Mouse (Mus musculus) lung, adult 2 months (tissue): ENCODE measurements around the gene Sumo2. TPM values are rescaled to one million over a fixed set of nuclear protein-coding genes. Genes with fewer than 3 reads are reported as not detected.
"Not testable (repeated sequence)": the region's sequence is repeated elsewhere in the genome, so short reads cannot be mapped to it uniquely, and the experiment has no call there.

ENCODE experiments used
- DNase-seq: peaks from one replicate; pipeline ENCODE4 v3.0.0; 2022
- H3K4me1 ChIP-seq: fragments of 200-500 bp; 2 replicates; pipeline ENCODE4 v1.6.1; 2011; ENCODE audit warnings: low read length; ENCODE audit not compliant: control insufficient read depth, insufficient read depth
- H3K4me3 ChIP-seq: fragments of 200-500 bp; replicated peaks from 2 replicates; pipeline ENCODE3; 2011; ENCODE audit warnings: low read depth, mild to moderate bottlenecking, control low read depth, low read length; ENCODE audit errors: extremely low read depth
- CTCF ChIP-seq: fragments of 200-500 bp; IDR thresholded peaks from 2 replicates; pipeline ENCODE4 v1.5.1; 2011; ENCODE audit warnings: mild to moderate bottlenecking, low read length, control low read depth; ENCODE audit not compliant: insufficient read depth
- POLR2A ChIP-seq: fragments of 200-500 bp; IDR thresholded peaks from 2 replicates; pipeline ENCODE4 v1.6.1; 2011; ENCODE audit warnings: low read depth, mild to moderate bottlenecking, control low read depth, low read length, borderline replicate concordance; ENCODE audit errors: extremely low read depth
- WGBS: fragments of 180-500 bp; shearing (Covaris S2); methylation state at CpG from one replicate; pipeline ENCODE4 v1.1.7; 2018; 5-methylcytosine and 5-hydroxymethylcytosine counted together
- polyA plus RNA-seq: library from polyadenylated mRNA; depleted of rRNA; stranded (reverse); fragments of >200 nt; gene quantifications from 2 replicates; pipeline ENCODE4 v1.2.3, GENCODE M21; 2012

The Sumo2 gene
- polyA plus RNA-seq, 1 experiment: 67.9 TPM

- Histone ChIP-seq H3K4me3 (no peak overlapping the region), H3K4me1 (peaks cover 7% of the 10 kb centered on the region)
- 86% methylated on average over 2 of the region's 2 CpGs for WGBS
- TF ChIP-seq POLR2A (no peak), CTCF (no peak)
- no peak for DNase-seq
Observed at GRCm38 (mm10) chr11:115511121-115511520, 25.0 kb downstream of the Sumo2 start.

GRCm38 (mm10) chr11:115510507-115510888 lies 25.6 kb downstream of the Sumo2 start:
- TF ChIP-seq POLR2A (no peak), CTCF (no peak)
- Histone ChIP-seq H3K4me3 (no peak overlapping the region), H3K4me1 (peaks cover 7% of the 10 kb centered on the region)
- WGBS: 69% methylated on average over 5 of the region's 5 CpGs
- no peak for DNase-seq

GRCm38 (mm10) chr11:115509773-115510506 lies 26.1 kb downstream of the Sumo2 start:
- peaks cover 7% of the 10 kb centered on the region for H3K4me1 ChIP-seq
- H3K4me3 ChIP-seq: no peak overlapping the region
- no peak for DNase-seq
- WGBS: 37% methylated on average over 6 of the region's 6 CpGs
- TF ChIP-seq CTCF: no peak
- TF ChIP-seq POLR2A: no peak

- H3K4me1 ChIP-seq: peaks cover 7% of the 10 kb centered on the region
- 72% methylated on average over 2 of the region's 2 CpGs for WGBS
Observed at GRCm38 (mm10) chr11:115508061-115508460, 28.0 kb downstream of the Sumo2 start.

GRCm38 (mm10) chr11:115506586-115506985 lies 29.5 kb downstream of the Sumo2 start:
- H3K4me1 ChIP-seq: peaks cover 5% of the 10 kb centered on the region
- no peak for DNase-seq
- TF ChIP-seq POLR2A (no peak), CTCF (no peak)

More at GRCm38 (mm10) chr11:115508061-115508460, 28.0 kb downstream of the Sumo2 start:
- H3K4me3 ChIP-seq: no peak overlapping the region
- DNase-seq: no peak
- no peak for TF ChIP-seq CTCF
- TF ChIP-seq POLR2A: no peak

GRCm38 (mm10) chr11:115502636-115503035 lies 33.4 kb downstream of the Sumo2 start:
- no peaks in the 10 kb centered on the region for H3K4me1 ChIP-seq
- TF ChIP-seq POLR2A (no peak), CTCF (no peak)
- WGBS: 95% methylated on average over 6 of the region's 6 CpGs
- H3K4me3 ChIP-seq: no peak overlapping the region
- no peak for DNase-seq

More at GRCm38 (mm10) chr11:115506586-115506985, 29.5 kb downstream of the Sumo2 start:
- no peak overlapping the region for H3K4me3 ChIP-seq
- 65% methylated on average over 3 of the region's 3 CpGs for WGBS

GRCm38 (mm10) chr11:115496559-115496958 lies 39.5 kb downstream of the Sumo2 start:
- DNase-seq: not testable (repeated sequence)

GRCm38 (mm10) chr11:115492387-115492786 lies 43.7 kb downstream of the Sumo2 start:
- WGBS: 26% methylated on average over 6 of the region's 6 CpGs
- TF ChIP-seq CTCF: no peak
- no peak for TF ChIP-seq POLR2A
- Histone ChIP-seq H3K4me1 (peaks cover 9% of the 10 kb centered on the region; the same call in 1 of the 2 replicates), H3K4me3 (peak overlapping the region; percentile 4)
- no peak for DNase-seq

More at GRCm38 (mm10) chr11:115496559-115496958, 39.5 kb downstream of the Sumo2 start:
- WGBS: 85% methylated on average over 9 of the region's 9 CpGs
- H3K4me1 ChIP-seq, H3K4me3 ChIP-seq: not testable (repeated sequence)

- Histone ChIP-seq H3K4me3 (peak within 1 kb of the TSS; percentile 68), H3K4me1 (peaks cover 9% of the 10 kb centered on the region; the same call in 1 of the 2 replicates)
- 0% methylated on average over 43 of the region's 43 CpGs for WGBS
- peak; percentile 79 for DNase-seq
- TF ChIP-seq POLR2A: peak; percentile 76; the same call in 1 of the 2 replicates
- TF ChIP-seq CTCF: peak; percentile 56
Observed at GRCm38 (mm10) chr11:115491356-115492083, 44.6 kb downstream of the Sumo2 start, which contains the start of gene Nt5c. Gene Nt5c, minus strand, starts transcription at chr11:115491862.
